Mouse (Mus musculus): ENCODE measurements at regions not wholly inside any gene's neighbourhood (a gene's known extent, or its start where the extent isn't known, plus 50 kb on each side); places are given as distances from the start of the nearest gene placed in this dataset.

DNA sequence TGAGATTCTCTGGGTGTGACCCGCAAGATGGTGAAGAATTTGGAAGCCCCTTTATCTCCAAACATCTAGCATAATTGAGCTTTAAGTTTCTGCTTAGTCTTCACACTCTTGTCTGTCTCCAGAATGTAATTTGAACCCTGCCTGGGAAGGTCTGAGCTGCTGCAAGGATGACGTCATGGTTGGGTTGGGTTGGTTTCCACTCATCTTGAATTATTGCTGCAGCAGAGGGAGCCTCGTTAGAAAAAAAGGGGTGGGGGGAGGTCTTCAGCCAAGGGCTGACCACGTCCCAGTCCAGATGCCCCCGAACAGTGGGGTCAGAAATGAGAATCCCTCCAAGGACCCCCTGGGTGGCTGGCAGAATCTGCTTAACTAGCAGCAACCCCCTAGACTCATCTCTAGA, 158.1 kb upstream of the Sox11 start:
- TF ChIP-seq CTCF (conservative IDR thresholded peaks at IDR 0.05; ENCODE audit: insufficient read depth, insufficient read length, low read depth, low read length): no peak
- no peak for TF ChIP-seq POLR2A (IDR thresholded peaks at IDR 0.05; ENCODE audit: low read depth, low read length)
